Mouse (Mus musculus) lung, postnatal 0 days (tissue): ENCODE measurements around the gene Grm1.

Source experiments
- CTCF ChIP-seq: IDR thresholded peaks from 2 replicates; pipeline ENCODE4 v1.5.1; 2016; ENCODE audit warnings: antibody characterized with exemption, mild to moderate bottlenecking
- EP300 ChIP-seq: IDR thresholded peaks from 2 replicates; pipeline ENCODE4 v1.6.1; 2016; ENCODE audit warnings: antibody characterized with exemption, mild to moderate bottlenecking, control low read depth

DNA sequence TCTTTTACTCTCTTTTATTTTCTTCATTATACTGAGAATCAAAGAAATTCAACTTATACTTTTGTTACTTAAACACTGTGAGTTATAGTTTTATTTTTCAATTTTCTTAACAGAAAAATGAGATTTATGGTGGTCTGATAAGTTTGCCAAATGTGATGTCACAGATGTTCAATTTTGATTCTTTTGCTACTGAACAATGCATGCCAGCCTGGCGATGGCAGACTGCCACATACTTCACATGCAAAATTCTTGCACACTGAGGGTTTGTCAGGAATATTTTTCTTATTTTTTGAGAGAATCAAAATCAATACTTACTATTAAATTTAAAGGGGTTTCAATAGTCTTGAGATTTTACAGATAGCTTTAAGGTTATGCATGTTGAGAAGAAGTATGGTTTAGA is 251.0 kb downstream of the Grm1 start:
- TF ChIP-seq CTCF: no peak
- TF ChIP-seq EP300: no peak
